Mouse (Mus musculus) left cerebral cortex, postnatal 14 days (tissue): Measurements from ENCODE around the gene Bcl11a. TPM values are rescaled to one million over a fixed set of nuclear protein-coding genes. Genes with fewer than 3 reads are reported as not detected.
A peak's percentile ranks its signal among the peaks of the same experiment; 100 is the strongest.

Source experiments
- DNase-seq, 2 experiments: peaks; one replicate each; pipeline ENCODE4 v3.0.0; 2021 to 2022; ENCODE audit warnings: low spot score in 2 of 2, mixed read lengths in 1 of 2
- intact Hi-C: fragments of 180-260 bp; cut with DNase I; formaldehyde crosslinking; loops from one replicate; pipeline ENCODE4 v1.15.1; 2025
- long read RNA-seq, 2 experiments: library from polyadenylated mRNA; stranded (forward); transcript quantifications; one replicate each; pipeline ENCODE4 v2.0.0; 2021
- total RNA-seq, 2 experiments: library from RNA; stranded (reverse); gene quantifications; 2 replicates each; pipeline ENCODE4 v1.2.3; 2021

Gene Bcl11a
- 100 to 1,000 TPM; 114 to 125 TPM for total RNA-seq
- long read RNA-seq, experiment 1, full-length matches to known transcripts, result 54 of 85 reads
- long read RNA-seq, experiment 1, partial matches to known transcripts, result 10 of 85 reads
- long read RNA-seq, experiment 1, other reads (novel, unspliced or antisense), result 21 of 85 reads
- long read RNA-seq, experiment 2, full-length matches to known transcripts, result 57 of 84 reads
- long read RNA-seq, experiment 2, partial matches to known transcripts, result 9 of 84 reads
- long read RNA-seq, experiment 2, other reads (novel, unspliced or antisense), result 18 of 84 reads

GRCm38 (mm10) chr11:24077795-24078705, at the start of gene Bcl11a:
Gene Bcl11a (plus strand): TSS chr11:24078056.
- intact Hi-C loops, result loop anchor here (5.0 to 10.0 kb wide), 2 partner anchors 1657 to 1994 kb away; no protein-coding TSS in a partner anchor
- peak in 1 of 2 experiments; percentile 74 for DNase-seq

GRCm38 (mm10) chr11:24044025-24044424, 33.8 kb upstream of the Bcl11a start:
- intact Hi-C loops, result no loop called here
- DNase-seq, result peak; percentile 47 to 72

GRCm38 (mm10) chr11:24049226-24050031, 28.4 kb upstream of the Bcl11a start:
- intact Hi-C loops, result loop anchor here (10.0 kb wide), 1 partner anchor 1255 kb away; no protein-coding TSS in a partner anchor
- peak; percentile 83 to 85 for DNase-seq

GRCm38 (mm10) chr11:24050032-24050757, 27.7 kb upstream of the Bcl11a start:
- intact Hi-C loops, result loop anchor here (10.0 kb wide), 1 partner anchor 1255 kb away; no protein-coding TSS in a partner anchor
- no peak for DNase-seq

GRCm38 (mm10) chr11:24052882-24053281, 25.0 kb upstream of the Bcl11a start:
- intact Hi-C loops, result loop anchor here (10.0 kb wide), 1 partner anchor 1252 kb away; no protein-coding TSS in a partner anchor
- no peak for DNase-seq

GRCm38 (mm10) chr11:24059137-24059536, 18.7 kb upstream of the Bcl11a start:
- no peak for DNase-seq
- intact Hi-C loops, result loop anchor here (10.0 kb wide), 1 partner anchor 1246 kb away; no protein-coding TSS in a partner anchor

- no peak for DNase-seq
- intact Hi-C loops, result no loop called here
Measured at GRCm38 (mm10) chr11:24060428-24060827, 17.4 kb upstream of the Bcl11a start.

- intact Hi-C loops, result loop anchor here (1.0 kb wide), 1 partner anchor 13 kb away; the partner anchor contains the start of gene A830031A19Rik
Measured at GRCm38 (mm10) chr11:24061819-24062218, 16.0 kb upstream of the Bcl11a start.

GRCm38 (mm10) chr11:24062495-24063096, 15.3 kb upstream of the Bcl11a start:
- DNase-seq, result no peak
- intact Hi-C loops, result loop anchor here (1.0 kb wide), 1 partner anchor 13 kb away; the partner anchor contains the start of gene A830031A19Rik

More at GRCm38 (mm10) chr11:24061819-24062218, 16.0 kb upstream of the Bcl11a start:
- DNase-seq, result peak in 1 of 2 experiments; percentile 45

GRCm38 (mm10) chr11:24064221-24064620, 13.6 kb upstream of the Bcl11a start:
- no peak for DNase-seq
- intact Hi-C loops, result no loop called here

- no peak for DNase-seq
Measured at GRCm38 (mm10) chr11:24065313-24065712, 12.5 kb upstream of the Bcl11a start.

GRCm38 (mm10) chr11:24074021-24074591, 3.8 kb upstream of the Bcl11a start:
- intact Hi-C loops, result loop anchor here (10.0 kb wide), 1 partner anchor 1661 kb away; no protein-coding TSS in a partner anchor

More at GRCm38 (mm10) chr11:24065313-24065712, 12.5 kb upstream of the Bcl11a start:
- intact Hi-C loops, result no loop called here

GRCm38 (mm10) chr11:24074634-24075104, 3.2 kb upstream of the Bcl11a start, which contains the start of gene A830031A19Rik:
Gene A830031A19Rik (minus strand): TSS chr11:24075054.
- intact Hi-C loops, result loop anchor here (1.0 to 10.0 kb wide), 3 partner anchors 12 to 1998 kb away; no protein-coding TSS in a partner anchor
- DNase-seq, result no peak

More at GRCm38 (mm10) chr11:24074021-24074591, 3.8 kb upstream of the Bcl11a start:
- no peak for DNase-seq

GRCm38 (mm10) chr11:24075486-24076126, 2.2 kb upstream of the Bcl11a start:
- intact Hi-C loops, result loop anchor here (1.0 to 10.0 kb wide), 3 partner anchors 13 to 1997 kb away; no protein-coding TSS in a partner anchor
- DNase-seq, result peak in 1 of 2 experiments; percentile 58

GRCm38 (mm10) chr11:24076127-24076650, 1.7 kb upstream of the Bcl11a start:
- intact Hi-C loops, result loop anchor here (5.0 to 10.0 kb wide), 2 partner anchors 1659 to 1996 kb away; no protein-coding TSS in a partner anchor
- DNase-seq, result peak; percentile 85 to 94
